Mouse (Mus musculus) retina, adult 2 months (tissue): ENCODE measurements at regions not wholly inside any gene's neighbourhood (a gene's known extent, or its start where the extent isn't known, plus 50 kb on each side); places are given as distances from the start of the nearest gene placed in this dataset.

Experiments
- DNase-seq: peaks from one replicate; pipeline ENCODE4 v3.0.0-alpha.2; 2012; ENCODE audit warnings: low read depth, low spot score

GRCm38 (mm10) chr12:42987018-42987606, 1223.0 kb downstream of the Dnajb9 start:
- peak; percentile 9 for DNase-seq

- no peak for DNase-seq
These were observed 1223.6 kb downstream of the Dnajb9 start for GRCm38 (mm10) chr12:42986505-42986904.

GRCm38 (mm10) chr12:42986096-42986495, 1224.0 kb downstream of the Dnajb9 start:
- no peak for DNase-seq

GRCm38 (mm10) chr12:42978828-42979227, 1231.3 kb downstream of the Dnajb9 start:
- DNase-seq = no peak

GRCm38 (mm10) chr12:42972766-42973165, 1237.4 kb downstream of the Dnajb9 start:
- DNase-seq = no peak

- DNase-seq = no peak
These were observed 1248.6 kb downstream of the Dnajb9 start for GRCm38 (mm10) chr12:42961535-42961934.

- no peak for DNase-seq
These were observed 1262.2 kb downstream of the Dnajb9 start for GRCm38 (mm10) chr12:42947961-42948360.

GRCm38 (mm10) chr12:42914374-42914773, 1295.8 kb downstream of the Dnajb9 start:
- no peak for DNase-seq
